Mouse (Mus musculus) lung, postnatal 0 days (tissue): Measurements from ENCODE around the gene Ctf1. TPM values are rescaled to one million over a fixed set of nuclear protein-coding genes. Genes with fewer than 3 reads are reported as not detected.
A peak's percentile ranks its signal among the peaks of the same experiment; 100 is the strongest.

Experiments
- ATAC-seq: fragments of 200-750 bp; cut with Nextera tagmentation; 2 replicates; pipeline ENCODE4 v1.8.0; 2017; ENCODE audit warnings: moderate library complexity
- DNase-seq: peaks from one replicate; pipeline ENCODE4 v3.0.0-alpha.2; 2016; ENCODE audit warnings: low spot score
- H3K27ac ChIP-seq: fragments of 300-500 bp; sonication (generic); 2 replicates; pipeline ENCODE4 v1.5.1; 2014; ENCODE audit warnings: antibody characterized with exemption, mild to moderate bottlenecking, low read length, mixed read lengths
- H3K27me3 ChIP-seq: fragments of 300-500 bp; sonication (generic); replicated peaks from 2 replicates; pipeline ENCODE4 v1.6.1; 2014; ENCODE audit warnings: low read length, mixed read lengths; ENCODE audit not compliant: insufficient read depth
- H3K36me3 ChIP-seq: fragments of 300-500 bp; sonication (generic); 2 replicates; pipeline ENCODE4 v1.6.1; 2014; ENCODE audit warnings: low read length, mixed read lengths; ENCODE audit not compliant: insufficient read depth
- H3K4me1 ChIP-seq: fragments of 300-500 bp; sonication (generic); 2 replicates; pipeline ENCODE4 v1.6.1; 2014; ENCODE audit warnings: antibody characterized with exemption, low read depth, low read length, mixed read lengths; ENCODE audit not compliant: insufficient read depth
- H3K4me2 ChIP-seq: fragments of 300-500 bp; sonication (generic); replicated peaks from 2 replicates; pipeline ENCODE4 v1.6.1; 2014; ENCODE audit warnings: low read depth, mild to moderate bottlenecking, low read length, moderate library complexity, mixed read lengths
- H3K4me3 ChIP-seq: fragments of 300-500 bp; sonication (generic); 2 replicates; pipeline ENCODE4 v1.5.1; 2014; ENCODE audit warnings: low read depth, low read length
- H3K9ac ChIP-seq: fragments of 300-500 bp; sonication (generic); replicated peaks from 2 replicates; pipeline ENCODE4 v1.6.1; 2014; ENCODE audit warnings: low read depth, mild to moderate bottlenecking
- H3K9me3 ChIP-seq: fragments of 300-500 bp; sonication (generic); 2 replicates; pipeline ENCODE4 v1.6.1; 2016; ENCODE audit warnings: low read length, mixed read lengths
- CTCF ChIP-seq: IDR thresholded peaks from 2 replicates; pipeline ENCODE4 v1.5.1; 2016; ENCODE audit warnings: antibody characterized with exemption, mild to moderate bottlenecking
- EP300 ChIP-seq: IDR thresholded peaks from 2 replicates; pipeline ENCODE4 v1.6.1; 2016; ENCODE audit warnings: antibody characterized with exemption, mild to moderate bottlenecking, control low read depth
- WGBS: fragments of 180-500 bp; shearing (Covaris S2); extraction: QIAGEN DNeasy Blood & Tissue Kit; methylation state at CpG from one replicate; pipeline ENCODE4 v1.1.7; 2014; 5-methylcytosine and 5-hydroxymethylcytosine counted together
- polyA plus RNA-seq: library from polyadenylated mRNA; unstranded; fragments of >200 nt; fragmentation: Nextera tagmentation; extraction: Ambion mirVana; gene quantifications from 2 replicates; pipeline ENCODE4 v1.2.1, GENCODE M21; 2015

Gene Ctf1
- polyA plus RNA-seq, 1 experiment from 2014 or later: 9.9 TPM

- Histone ChIP-seq H3K27ac (peak within 1 kb of the TSS; percentile 97), H3K4me2 (peak within 1 kb of the TSS; percentile 69), H3K4me3 (peak within 1 kb of the TSS; percentile 82), H3K36me3 (peaks cover 21% of the 10 kb centered on the region; the same call in 1 of the 2 replicates), H3K4me1 (peaks cover 8% of the 10 kb centered on the region; the same call in 1 of the 2 replicates), H3K27me3 (no peaks in the 10 kb centered on the region), H3K9ac (peak within 1 kb of the TSS; percentile 82), H3K9me3 (no peaks in the 10 kb centered on the region)
- TF ChIP-seq CTCF (peak; percentile 75), EP300 (no peak)
- ATAC-seq: peak; percentile 88
- under 1% methylated on average over 44 of the region's 90 CpGs for WGBS
- DNase-seq: peak; percentile 98
Observed at GRCm38 (mm10) chr7:127708207-127709078, 4.1 kb upstream of the Ctf1 start, which contains the start of gene Bcl7c. TSS of gene Bcl7c (minus strand) at chr7:127708933.

DNA sequence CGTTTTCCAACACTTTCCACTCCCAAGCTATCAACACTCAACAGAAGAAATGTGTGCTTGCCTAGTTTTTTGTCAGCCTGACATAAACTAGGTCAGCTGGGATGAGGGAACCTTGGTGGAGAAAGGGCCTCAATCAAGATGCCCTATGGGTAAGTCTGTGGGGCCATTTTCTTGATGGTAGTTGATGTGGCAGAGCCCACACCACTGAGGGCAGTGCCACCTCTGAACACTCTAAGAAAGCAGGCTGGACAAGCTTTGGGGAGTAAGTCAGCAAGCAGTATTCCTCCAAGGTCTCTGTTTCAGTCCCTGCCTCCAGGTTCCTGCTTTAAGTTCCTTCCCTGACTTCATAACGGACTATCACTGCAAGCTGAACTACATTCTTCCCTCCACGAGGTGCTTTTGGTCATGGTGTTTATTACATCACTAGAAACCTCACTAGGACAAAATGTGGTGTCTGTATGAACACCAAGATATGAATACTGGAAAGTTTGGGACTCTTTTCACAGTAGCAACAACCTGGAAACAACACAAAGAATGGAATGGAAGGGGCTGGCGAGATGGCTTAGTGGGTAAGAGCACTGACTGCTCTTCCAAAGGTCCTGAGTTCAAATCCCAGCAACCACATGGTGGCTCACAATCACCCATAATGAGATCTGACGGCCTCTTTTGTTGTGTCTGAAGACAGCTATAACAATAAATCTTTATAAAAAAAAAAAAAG lies 3.1 kb upstream of the Ctf1 start:
- H3K36me3 ChIP-seq: peaks cover 17% of the 10 kb centered on the region; the same call in 1 of the 2 replicates
- H3K4me2 ChIP-seq: peak overlapping the region; percentile 69
- no peaks in the 10 kb centered on the region for H3K27me3 ChIP-seq
- DNase-seq (no peak), ATAC-seq (no peak)
- H3K9me3 ChIP-seq: no peaks in the 10 kb centered on the region
- H3K9ac ChIP-seq: no peak overlapping the region
- no peak overlapping the region for H3K27ac ChIP-seq
- peaks cover 8% of the 10 kb centered on the region; the same call in 1 of the 2 replicates for H3K4me1 ChIP-seq
- WGBS: 62% methylated on average over 5 of the region's 5 CpGs
- H3K4me3 ChIP-seq: peak overlapping the region; percentile 82
- no peak for TF ChIP-seq EP300

DNA sequence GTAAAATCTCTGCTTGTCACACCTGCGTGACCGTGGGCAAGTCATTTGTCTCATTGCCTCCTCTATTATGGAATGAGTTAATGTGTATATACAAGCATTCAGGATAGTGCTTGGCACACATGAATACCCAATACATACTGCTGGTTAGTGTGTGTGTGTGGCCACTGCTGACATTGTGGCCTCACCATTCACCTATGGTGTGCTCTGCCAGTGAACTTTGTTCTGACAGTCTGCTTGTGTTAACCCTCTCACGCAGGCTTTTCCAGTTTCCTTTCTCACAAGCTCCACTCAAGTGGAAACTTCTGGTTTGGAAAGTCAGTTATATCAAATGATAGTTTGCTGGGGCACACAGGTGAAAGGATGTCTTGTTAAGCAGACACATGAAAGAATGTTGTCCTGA lies 1.5 kb upstream of the Ctf1 start:
- Histone ChIP-seq H3K9me3 (no peaks in the 10 kb centered on the region), H3K27me3 (no peaks in the 10 kb centered on the region), H3K9ac (no peak overlapping the region), H3K27ac (no peak overlapping the region), H3K4me3 (no peak overlapping the region), H3K36me3 (0 out of 2 replicates have a peak, but pooled peaks cover 6% of the 10 kb centered on the region), H3K4me1 (peaks cover 8% of the 10 kb centered on the region; the same call in 1 of the 2 replicates), H3K4me2 (no peak overlapping the region)
- WGBS: 78% methylated on average over 3 of the region's 3 CpGs
- DNase-seq (no peak), ATAC-seq (no peak)
- TF ChIP-seq EP300: no peak
- no peak for TF ChIP-seq CTCF

GRCm38 (mm10) chr7:127711456-127711855 lies 1.1 kb upstream of the Ctf1 start:
- DNase-seq (peak; percentile 16), ATAC-seq (no peak)
- H3K4me1 ChIP-seq: peaks cover 8% of the 10 kb centered on the region; the same call in 1 of the 2 replicates
- H3K27me3 ChIP-seq: no peaks in the 10 kb centered on the region
- H3K9me3 ChIP-seq: no peaks in the 10 kb centered on the region
- 0 out of 2 replicates have a peak, but pooled peaks cover 2% of the 10 kb centered on the region for H3K36me3 ChIP-seq
- H3K9ac ChIP-seq: no peak overlapping the region
- no peak overlapping the region for H3K27ac ChIP-seq
- H3K4me2 ChIP-seq: no peak overlapping the region
- no peak for TF ChIP-seq CTCF
- TF ChIP-seq EP300: no peak
- H3K4me3 ChIP-seq: no peak overlapping the region
- 46% methylated on average over 3 of the region's 3 CpGs for WGBS

GRCm38 (mm10) chr7:127714816-127715215 lies 2.3 kb downstream of the Ctf1 start:
- ATAC-seq (no peak), DNase-seq (no peak)
- Histone ChIP-seq H3K4me1 (0 out of 2 replicates have a peak, but pooled peaks cover 4% of the 10 kb centered on the region), H3K9me3 (no peaks in the 10 kb centered on the region), H3K27me3 (no peaks in the 10 kb centered on the region), H3K36me3 (no peaks in the 10 kb centered on the region), H3K9ac (no peak overlapping the region), H3K4me2 (no peak overlapping the region), H3K27ac (no peak overlapping the region), H3K4me3 (no peak overlapping the region)
- WGBS: 77% methylated on average over 4 of the region's 4 CpGs
- TF ChIP-seq CTCF (no peak), EP300 (no peak)

DNA sequence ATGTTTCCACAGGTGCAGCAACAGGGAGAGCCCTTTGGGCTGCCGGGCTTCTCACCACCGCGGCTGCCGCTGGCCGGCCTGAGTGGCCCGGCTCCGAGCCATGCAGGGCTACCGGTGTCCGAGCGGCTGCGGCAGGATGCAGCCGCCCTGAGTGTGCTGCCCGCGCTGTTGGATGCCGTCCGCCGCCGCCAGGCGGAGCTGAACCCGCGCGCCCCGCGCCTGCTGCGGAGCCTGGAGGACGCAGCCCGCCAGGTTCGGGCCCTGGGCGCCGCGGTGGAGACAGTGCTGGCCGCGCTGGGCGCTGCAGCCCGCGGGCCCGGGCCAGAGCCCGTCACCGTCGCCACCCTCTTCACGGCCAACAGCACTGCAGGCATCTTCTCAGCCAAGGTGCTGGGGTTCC lies 4.5 kb downstream of the Ctf1 start:
- no peaks in the 10 kb centered on the region for H3K27me3 ChIP-seq
- H3K4me1 ChIP-seq: no peaks in the 10 kb centered on the region
- H3K4me2 ChIP-seq: peak overlapping the region; percentile 48
- no peaks in the 10 kb centered on the region for H3K36me3 ChIP-seq
- DNase-seq (peak; percentile 61), ATAC-seq (peak; percentile 64)
- no peaks in the 10 kb centered on the region for H3K9me3 ChIP-seq
- no peak overlapping the region for H3K4me3 ChIP-seq
- TF ChIP-seq CTCF (peak; percentile 76), EP300 (no peak)
- 2% methylated on average over 24 of the region's 41 CpGs for WGBS
- H3K27ac ChIP-seq: no peak overlapping the region
- H3K9ac ChIP-seq: no peak overlapping the region
